Mouse (Mus musculus) induced T-regulatory cell, adult 2 months (primary cell): ENCODE data around the gene Zdhhc5.

ENCODE experiments used
- DNase-seq: peaks from one replicate; pipeline ENCODE4 v3.0.0-alpha.2; 2012; ENCODE audit warnings: low read depth

Gene Zdhhc5

GRCm38 (mm10) chr2:84647051-84647568, 67.9 kb downstream of the Zdhhc5 start:
- DNase-seq: no peak

- no peak for DNase-seq
Measured at GRCm38 (mm10) chr2:84646138-84646537, 68.8 kb downstream of the Zdhhc5 start.

GRCm38 (mm10) chr2:84640833-84641232, 74.1 kb downstream of the Zdhhc5 start:
- no peak for DNase-seq

GRCm38 (mm10) chr2:84638428-84639220, 76.4 kb downstream of the Zdhhc5 start:
- DNase-seq: no peak
